Mouse (Mus musculus): ENCODE results near the gene Ubc.
A peak's percentile ranks its signal among the peaks of the same experiment; 100 is the strongest.

Ubc gene

DNA sequence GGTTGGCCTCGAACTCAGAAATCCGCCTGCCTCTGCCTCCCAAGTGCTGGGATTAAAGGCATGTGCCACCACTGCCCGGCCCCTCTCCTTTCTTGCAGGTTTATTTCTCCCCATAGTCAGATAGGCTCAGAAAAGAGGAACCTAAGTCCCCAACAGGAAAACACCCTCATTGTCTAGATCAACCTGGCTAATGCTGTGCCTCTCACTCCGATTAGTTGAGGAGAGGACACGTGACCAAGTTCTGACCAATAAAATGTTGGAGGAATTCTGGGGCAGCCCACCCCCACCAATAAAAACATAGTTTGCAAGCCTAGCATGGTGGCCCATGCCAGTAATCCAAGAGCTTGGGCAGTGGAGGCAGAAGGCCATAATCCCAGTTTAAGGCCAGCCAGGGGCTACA lies 38.1 kb downstream of the Ubc start:
- no peak for DNase-seq (ENCODE audit: low read depth in 2 of 2, low spot score in 2 of 2)

DNA sequence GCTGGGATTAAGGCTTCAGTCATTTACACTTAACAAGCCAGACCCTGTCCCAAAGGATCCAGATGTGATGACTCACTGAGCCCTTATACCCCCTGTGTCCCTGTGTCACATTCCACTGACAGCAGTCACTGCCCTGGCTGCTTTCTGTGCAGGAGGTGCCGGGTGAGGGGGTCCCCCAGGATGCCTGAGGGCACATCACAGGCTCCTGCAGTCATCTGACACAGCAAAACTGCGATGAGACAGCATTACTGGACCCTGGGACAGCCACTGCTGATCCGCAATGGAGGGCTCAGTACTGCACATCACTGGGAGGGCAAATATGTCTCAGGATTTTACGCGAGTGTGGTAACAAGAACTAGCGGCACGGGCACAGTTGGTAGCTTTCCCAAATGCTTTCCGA lies 38.9 kb downstream of the Ubc start:
- DNase-seq (ENCODE audit: low read depth in 2 of 2, low spot score in 2 of 2): no peak

DNA sequence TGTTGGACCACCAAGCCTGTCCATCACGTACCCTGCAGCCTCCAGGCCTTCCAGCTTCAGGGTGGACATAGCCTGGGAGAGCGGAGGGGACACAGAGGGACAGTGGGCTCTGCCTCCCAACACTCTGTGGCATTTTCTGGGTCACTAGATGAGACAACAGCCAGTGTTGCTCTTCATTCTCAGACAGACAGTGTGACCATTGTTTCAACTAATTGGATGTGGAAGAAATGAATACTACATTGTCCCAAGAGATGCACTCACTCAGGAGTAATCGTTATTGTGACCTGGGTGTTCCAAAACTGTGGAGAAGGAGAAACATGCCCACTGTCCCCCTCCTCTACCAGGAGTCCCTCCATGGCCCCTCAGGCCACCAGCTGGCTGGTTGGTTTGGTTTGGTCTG lies 40.6 kb downstream of the Ubc start:
- no peak for DNase-seq (ENCODE audit: low read depth in 2 of 2, low spot score in 2 of 2)

DNA sequence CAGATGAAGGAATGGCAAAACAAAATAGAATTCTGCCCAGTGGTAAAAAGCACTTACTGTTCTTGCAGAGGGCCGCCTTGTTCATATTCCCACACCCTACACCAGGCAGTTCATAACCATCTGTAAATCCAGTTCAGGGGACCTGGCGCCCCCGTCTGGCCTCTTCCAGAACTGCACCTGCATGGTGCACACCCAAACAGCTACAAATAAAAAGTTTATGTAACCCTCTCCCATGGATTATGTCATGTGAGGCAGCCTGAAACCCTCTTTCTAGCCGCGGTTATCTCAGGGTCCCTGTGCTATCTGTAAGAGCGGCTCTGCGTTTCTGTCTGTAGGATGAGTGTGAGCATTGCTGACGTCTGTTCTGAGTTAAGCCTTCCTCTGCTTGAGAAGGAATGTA lies 41.5 kb downstream of the Ubc start:
- peak; percentile 45 to 64 for DNase-seq (ENCODE audit: low read depth in 2 of 2, low spot score in 2 of 2)

DNA sequence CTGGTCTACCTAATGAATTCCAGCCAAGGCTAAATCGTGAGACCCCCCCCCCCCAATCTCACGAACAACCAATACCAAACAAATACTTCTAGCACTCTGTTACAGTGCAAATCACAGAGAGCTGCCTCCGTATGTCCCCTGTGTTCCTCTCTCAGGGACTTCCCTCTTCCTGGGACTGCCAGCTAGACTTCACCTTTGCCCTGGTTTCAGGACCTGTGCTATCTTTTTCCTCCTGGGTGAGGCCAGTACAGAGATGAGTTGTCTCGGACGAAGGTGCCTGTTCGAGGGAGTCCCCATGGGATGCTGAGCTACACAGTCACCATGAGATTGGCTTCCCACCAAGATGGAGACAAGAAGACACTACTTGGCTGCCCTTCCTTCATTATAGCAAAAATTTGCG lies 41.9 kb downstream of the Ubc start:
- no peak for DNase-seq (ENCODE audit: low read depth in 2 of 2, low spot score in 2 of 2)

DNA sequence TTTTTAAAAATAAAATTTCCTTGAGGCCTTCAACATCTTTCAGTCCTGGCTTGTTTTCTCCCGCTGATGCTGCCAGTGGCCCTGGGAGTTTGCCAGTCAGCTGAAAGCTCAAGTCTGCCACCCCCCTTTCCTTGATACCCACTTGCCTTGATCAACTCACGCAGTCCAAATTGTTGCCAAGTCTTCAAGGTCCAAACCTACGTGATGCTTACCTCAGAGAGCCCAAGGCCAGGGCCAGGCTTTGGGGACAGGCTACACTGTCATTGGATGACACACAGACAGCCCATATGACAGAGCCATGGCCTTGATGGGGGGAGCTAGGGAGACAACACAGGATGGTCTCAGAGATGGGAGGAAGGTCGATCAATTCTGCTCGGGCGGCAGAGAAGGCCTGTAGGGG lies 45.7 kb downstream of the Ubc start:
- DNase-seq (ENCODE audit: low read depth in 2 of 2, low spot score in 2 of 2): no peak

DNA sequence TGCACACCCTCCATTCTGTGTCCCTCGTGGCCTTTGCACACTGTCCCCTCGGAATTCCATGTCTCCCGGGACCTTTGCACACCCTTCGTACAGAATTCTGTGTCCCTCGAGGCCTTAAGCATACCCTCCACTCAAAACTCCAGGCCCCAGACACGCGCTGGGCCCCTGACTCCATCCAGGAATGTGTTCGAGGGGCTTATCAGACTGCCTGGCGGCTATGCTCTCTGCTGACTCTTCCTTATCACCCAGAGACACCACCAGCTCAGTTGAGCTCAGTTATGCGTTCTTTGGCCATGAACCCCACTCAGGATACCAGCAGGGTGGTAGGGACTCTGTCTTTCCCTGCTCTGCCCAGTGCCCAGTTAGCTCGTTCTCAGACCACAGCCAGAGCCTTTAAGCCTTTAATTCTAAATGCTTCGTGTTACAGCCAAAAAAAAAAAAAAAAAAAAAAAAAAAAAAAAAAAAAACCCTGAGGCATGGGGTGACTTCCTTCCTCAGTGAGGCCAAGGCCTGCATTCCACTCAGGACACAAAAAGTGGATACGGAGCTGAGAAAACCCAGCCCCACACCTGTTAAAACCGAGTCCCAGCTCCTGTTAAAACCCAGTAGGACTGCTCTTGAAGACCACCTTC lies 48.4 kb downstream of the Ubc start:
- DNase-seq (ENCODE audit: low read depth in 2 of 2, low spot score in 2 of 2): no peak

DNA sequence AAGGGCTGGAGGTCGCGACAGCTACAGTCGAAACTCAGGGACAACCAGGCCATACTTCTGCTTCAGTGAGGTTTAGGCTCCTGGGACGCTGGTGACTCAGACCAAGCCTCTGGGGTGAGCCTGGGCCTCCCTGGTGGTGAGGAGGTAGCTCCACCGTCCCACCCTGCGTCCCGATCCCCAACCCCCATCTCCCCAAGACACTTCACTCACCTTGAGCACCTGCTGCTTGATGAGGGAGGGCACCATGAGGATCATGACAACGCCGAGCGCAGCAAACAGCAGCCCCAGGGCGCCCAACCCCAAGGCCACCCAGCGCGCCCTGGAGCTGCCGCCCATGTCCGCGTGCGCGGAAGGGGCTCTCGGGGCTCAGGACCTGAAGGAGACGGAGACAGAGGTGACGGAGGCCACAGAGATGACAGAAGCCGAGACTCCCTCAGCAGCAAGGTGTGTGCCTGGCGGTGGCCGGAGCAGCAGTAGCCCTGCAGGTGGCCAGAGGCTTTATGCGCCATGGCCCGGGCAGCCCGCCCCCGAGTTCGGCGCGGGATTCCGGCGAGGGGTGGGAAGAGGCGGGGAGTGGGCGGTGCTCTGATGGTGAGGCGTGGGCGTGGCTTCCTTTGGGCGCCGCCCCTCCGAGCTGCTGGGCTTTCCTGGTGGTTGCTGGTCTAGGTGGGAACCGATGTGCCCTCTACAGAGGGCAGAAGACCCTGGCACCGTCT lies 49.3 kb downstream of the Ubc start, which contains the start of gene Scarb1:
Gene Scarb1 (minus strand): TSS at position 548 of the 716 bp plus-strand sequence.
- DNase-seq (ENCODE audit: low read depth in 2 of 2, low spot score in 2 of 2): peak; percentile 72 to 82

DNA sequence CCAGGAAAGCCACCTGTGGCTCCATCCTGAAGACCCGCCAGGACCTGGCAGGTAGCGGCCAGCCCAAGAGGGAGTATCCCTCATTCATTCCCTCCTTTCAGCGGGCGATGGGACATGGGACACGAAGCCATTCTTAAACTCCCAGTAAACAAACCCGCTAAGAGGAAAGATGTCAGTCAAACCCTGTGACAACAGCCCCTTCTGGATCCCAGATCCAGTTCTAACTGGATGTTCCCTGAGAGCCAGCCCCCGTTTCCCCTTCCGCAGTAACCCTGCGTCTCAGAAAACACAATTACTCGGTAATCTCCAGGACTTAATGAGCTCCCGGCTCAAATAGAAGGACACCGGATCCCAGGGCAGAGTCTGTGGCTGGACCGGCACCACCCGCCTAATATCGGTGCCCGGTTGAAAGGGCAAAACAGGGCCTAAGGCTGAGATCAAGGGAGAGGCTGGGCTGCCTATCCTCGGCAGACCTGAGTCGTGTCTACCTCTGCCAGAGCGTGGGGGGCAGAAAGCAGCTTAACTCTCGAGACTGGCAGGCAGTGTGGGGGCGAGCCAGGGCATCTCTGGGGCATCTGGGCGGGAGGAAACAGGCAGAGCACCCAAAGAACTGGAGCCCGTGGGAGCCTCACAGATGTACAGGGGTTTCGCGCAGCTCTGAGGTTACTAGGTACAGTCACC lies 50.0 kb downstream of the Ubc start:
- DNase-seq (ENCODE audit: low read depth in 2 of 2, low spot score in 2 of 2): peak in 1 of 2 experiments; percentile 3

DNA sequence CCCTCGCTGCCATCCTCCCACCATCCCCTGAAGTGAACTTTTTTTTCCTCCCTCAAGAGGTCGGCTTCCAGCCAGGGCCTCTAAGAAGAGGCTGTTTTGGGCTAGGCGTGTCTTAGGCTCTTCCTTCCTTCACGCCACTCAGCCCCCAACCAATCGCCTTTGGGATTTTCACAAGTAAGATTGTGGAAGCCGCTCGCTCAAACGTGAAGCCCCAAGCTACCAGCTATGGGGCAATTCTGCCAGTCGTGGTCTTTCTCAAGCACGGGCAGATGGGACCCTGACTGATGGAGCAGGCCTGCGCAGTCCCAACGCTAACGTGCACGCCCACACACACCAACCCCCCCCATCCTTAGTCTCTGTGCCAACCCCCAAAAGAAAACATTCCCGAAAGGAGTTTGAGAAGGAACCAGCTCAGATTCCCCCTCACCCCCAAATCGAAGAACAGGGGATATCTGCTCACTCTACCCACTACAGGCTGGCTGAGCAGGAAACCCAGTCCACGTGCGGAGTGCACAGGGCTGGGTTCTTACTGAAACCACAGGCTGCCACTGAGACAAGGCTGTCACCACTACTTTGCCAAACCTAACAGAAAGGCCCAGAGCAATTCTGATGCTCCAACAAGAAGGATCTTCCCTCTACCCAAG lies 50.8 kb downstream of the Ubc start:
- peak; percentile 13 to 32 for DNase-seq (ENCODE audit: low read depth in 2 of 2, low spot score in 2 of 2)

DNA sequence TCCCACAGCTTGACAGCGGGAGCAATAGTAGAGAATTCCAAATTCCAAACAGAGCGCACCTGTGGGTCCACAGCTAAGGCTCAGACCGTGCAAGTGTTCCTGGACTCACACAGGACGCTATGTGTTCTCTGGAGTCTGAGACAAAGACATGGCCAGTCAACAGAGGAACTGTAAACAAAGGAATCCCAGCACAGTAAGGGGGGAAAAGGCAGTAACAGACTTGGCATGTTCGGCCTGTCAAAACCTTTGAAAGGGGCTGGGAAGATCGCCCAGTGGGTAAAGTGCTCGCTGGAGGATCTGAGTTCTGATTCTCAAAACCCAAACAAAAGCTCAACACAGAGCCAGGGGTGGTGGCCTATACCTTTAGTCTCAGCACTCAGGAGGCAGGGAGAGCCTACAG lies 52.5 kb downstream of the Ubc start:
- no peak for DNase-seq (ENCODE audit: low read depth in 2 of 2, low spot score in 2 of 2)

DNA sequence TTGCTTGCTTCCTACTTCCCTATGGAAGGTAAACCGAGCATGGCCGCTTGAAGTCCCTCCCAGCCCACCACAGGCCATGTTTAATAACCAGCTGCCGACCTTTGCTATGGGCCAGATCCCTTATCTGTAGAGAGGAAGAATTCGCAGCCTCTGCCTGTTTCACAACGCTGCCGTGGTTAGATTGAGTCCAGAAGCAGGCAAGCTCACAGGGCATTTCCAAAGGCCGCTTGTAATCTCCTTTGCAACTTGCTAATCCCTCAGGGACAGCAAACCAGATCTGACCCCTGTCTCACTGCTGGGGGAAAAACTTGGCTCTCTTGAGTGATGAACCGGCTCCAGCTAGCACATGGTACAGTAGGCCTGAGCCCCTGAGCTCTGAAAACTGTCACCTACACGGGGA lies 53.0 kb downstream of the Ubc start:
- no peak for DNase-seq (ENCODE audit: low read depth in 2 of 2, low spot score in 2 of 2)
